Mouse (Mus musculus) heart, adult 18-20 months (tissue): ENCODE results near the gene Smo. TPM values are rescaled to one million over a fixed set of nuclear protein-coding genes. Genes with fewer than 3 reads are reported as not detected.

Experiments
- DNase-seq, 2 experiments: peaks; one replicate each; pipeline ENCODE4 v3.0.0; 2021 to 2022; ENCODE audit warnings: mixed read lengths in 1 of 2
- long read RNA-seq, 2 experiments: library from polyadenylated mRNA; stranded (forward); transcript quantifications; one replicate each; pipeline ENCODE4 v2.0.0; 2021
- total RNA-seq, 2 experiments: library from RNA; stranded (reverse); gene quantifications; 2 replicates each; pipeline ENCODE4 v1.2.3; 2021

The Smo gene
- 1 to 10 TPM; 6.5 to 6.9 TPM for total RNA-seq
- long read RNA-seq, experiment 1, partial matches to known transcripts, result 2 of 5 reads
- long read RNA-seq, experiment 1, other reads (novel, unspliced or antisense), result 1 of 5 reads
- long read RNA-seq, experiment 2, partial matches to known transcripts, result 0 of 3 reads
- long read RNA-seq, experiment 2, other reads (novel, unspliced or antisense), result 1 of 3 reads

DNA sequence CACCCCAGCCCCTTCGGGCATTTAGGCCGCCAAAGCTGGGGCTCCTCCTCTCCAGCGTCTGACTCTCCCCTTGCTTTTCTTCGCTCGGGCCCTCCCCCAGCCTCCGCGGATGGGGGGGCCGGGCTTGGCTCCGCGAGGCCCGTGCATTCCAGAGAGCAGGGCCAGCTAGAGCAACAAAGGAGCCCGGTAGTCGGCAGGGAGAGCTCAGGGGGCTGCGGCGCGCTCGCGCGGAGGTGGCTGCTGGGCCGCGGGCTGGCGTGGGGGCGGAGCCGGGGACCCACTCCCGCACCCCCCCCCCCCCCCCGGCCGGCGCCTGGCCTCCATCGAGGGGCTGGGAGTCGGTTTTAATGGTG lies at the start of gene Smo:
Gene Smo (plus strand): TSS at position 168 of the 353 bp plus-strand sequence.
- DNase-seq, result peak; percentile 81 to 84

DNA sequence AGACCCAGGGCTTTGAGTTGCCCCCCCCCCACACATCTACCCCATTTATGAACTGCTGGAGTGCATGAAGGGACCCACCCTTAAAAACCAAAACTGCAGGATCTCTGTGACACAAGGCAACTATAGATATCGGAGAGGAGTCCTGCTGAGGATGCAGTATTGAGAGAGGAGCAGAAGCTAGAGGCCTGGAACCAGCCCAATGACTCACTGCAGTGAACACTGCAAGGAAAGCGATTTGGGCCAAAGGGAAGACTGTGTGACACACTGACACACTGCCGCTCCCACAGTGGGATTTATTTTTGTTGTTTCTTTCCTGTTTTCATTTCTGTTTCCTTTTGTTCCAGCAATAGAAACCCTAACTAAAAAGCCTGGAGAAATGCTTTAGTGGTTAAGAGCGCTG lies 49.4 kb upstream of the Smo start:
- DNase-seq, result no peak

DNA sequence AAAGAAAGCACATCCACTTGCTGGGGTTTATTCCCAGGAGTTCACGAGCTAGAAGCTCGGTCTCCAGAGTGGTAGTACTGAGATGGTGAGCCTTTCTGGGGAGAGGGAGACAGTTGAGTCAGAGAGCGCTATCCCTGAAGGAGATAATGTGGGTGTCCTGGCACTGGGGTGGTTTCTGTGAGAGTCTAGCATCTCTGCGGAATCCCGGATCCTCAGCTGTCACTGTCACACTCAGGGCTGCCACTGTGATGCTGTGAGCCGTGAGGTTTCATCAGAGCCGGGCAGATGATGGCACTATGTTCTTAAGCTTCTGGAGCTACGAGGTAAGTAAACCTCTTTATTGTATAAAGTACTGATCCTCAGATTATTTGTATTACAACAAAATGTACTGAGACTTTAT lies 45.8 kb upstream of the Smo start:
- DNase-seq, result no peak

DNA sequence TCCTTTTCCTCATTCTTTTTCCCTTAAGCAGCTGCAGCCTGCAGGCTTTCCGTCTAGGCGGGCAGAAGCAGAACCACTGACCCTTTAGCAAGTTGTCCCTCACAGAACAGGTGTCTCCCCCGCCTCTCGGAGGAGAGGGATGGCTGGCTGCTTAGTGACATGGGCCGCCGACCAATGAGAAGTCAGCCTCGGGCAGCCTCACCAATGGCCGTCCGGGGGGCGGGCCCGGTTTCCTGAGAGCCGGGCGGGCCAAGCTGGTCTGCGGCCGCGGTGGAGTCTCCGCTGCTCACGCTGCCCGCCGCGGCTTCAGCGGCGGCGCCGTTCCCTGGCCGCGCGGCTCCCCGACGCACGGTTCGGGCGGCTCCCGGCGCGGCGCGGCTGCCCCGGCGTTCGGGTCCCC lies 41.4 kb upstream of the Smo start, which contains the start of gene Tspan33:
Gene Tspan33 (plus strand): TSS at position 270 of the 400 bp plus-strand sequence.
- peak; percentile 93 to 96 for DNase-seq

DNA sequence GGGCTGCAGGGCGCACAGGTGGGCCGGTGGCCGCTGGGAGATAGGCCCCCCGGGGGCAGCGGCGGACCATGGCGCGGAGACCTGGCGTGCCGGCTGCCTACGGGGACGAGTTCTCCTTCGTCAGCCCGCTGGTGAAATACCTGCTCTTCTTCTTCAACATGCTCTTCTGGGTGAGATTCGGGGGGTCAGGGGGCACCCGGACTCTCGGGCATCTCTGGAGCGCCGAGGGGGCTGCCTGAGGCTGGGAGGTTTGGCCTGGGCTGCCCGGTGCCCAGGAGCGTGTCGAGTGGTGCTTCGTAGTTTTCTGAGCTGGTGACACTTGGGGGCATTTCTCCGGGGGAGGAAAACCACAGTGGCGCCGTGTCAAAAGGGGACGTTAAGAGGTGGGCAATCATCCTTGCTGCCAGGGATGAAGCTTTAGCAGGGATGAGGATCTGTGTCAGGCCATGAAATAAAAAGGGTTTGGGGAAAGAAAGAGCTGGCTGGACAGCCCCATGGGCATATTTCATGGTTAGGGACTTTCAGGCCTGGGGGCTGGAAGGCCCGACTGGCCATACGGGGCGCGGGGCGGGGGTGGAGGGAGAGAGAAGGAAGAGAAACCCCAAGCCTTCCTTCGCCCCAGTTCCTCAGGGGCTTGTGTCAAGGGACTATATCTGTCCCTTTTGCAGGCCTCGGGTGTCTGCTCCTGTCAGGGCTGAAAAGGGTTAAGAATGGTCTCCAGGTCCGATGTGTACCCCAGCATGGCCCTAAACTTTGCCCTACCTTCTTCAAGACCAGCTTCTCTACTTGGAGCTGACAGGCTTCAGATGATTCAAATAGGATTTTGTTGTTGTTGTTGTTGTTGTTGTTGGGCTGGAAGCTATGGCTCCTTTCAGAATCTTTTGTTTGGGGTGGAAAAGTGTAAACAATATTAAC lies 40.7 kb upstream of the Smo start:
- DNase-seq, result peak in 1 of 2 experiments; percentile 15

DNA sequence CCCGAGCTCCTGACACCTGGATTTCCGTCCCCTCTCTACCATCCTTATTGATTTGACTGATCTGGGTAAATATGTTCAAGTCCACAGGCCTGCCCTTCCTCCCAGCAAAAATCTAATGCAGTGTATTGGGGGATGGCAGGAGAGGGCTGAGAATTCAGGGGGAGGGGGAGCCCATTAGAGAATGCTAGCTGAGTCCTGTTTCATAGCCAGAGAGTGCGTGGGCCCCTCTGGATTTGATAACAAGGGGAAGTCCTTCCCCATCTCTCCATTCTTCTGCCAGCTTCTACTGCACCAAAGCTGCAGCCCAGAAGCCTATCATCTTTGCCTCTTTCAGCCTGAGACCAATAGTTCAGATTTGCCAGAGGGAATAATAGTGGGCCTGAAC lies 40.0 kb upstream of the Smo start:
- no peak for DNase-seq

DNA sequence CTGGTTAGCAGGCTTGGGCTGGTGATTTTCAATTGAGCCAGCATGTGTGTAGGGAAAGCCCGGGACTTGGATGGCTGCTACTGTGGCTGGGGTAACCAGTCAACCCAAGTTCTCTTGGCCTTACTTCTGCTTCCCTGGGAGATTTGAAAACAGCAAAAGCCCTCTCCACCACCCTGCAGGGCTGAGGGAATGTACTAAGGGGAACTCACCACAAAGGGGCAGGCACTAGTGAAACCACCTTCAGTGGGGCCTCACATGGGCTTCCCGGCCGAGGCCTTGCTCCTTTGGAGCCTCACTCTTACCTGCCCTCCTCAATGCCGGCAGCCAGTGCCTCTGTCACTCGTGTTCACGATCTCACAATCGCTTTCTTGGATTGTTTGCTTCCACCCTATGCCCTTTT lies 39.3 kb upstream of the Smo start:
- peak in 1 of 2 experiments; percentile 10 for DNase-seq

DNA sequence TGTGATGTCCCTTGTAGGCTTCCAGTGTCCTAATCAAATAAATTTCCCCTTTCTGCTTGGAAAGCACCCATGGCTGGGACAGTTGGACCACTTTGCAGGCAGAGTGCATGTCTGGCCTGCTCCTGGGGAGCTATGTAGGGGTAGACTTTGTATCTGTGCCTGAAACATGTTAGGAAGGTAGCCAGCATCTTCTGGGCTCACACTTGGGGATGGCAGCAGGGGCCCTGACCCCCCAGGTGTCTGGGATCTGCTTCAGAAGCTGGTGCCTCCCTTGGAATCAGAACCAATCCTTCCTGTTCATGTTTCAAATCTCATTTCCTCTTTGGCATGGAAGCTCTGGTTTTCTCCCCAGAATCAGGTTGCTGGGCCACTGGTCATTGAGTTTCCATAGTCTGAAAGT lies 38.2 kb upstream of the Smo start:
- no peak for DNase-seq

DNA sequence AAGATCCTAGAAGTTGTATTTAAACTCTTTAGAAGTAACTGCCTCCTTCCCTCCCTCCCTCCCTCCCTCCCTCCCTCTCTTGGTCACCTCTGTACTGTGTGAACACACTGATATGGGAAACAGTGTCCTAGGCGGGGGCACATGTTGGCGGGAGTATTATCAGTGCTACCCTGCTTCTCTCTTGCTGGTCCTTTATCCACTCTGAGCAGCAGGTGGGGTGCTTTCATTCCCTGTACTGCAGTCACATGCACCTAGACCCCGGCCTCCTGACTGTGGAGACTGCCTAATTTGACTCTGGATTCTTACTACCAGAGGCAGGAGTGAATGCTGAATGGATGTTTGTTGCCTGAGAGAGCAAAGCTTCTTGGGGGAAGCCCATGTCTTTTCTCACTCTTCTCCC lies 37.8 kb upstream of the Smo start:
- DNase-seq, result no peak

DNA sequence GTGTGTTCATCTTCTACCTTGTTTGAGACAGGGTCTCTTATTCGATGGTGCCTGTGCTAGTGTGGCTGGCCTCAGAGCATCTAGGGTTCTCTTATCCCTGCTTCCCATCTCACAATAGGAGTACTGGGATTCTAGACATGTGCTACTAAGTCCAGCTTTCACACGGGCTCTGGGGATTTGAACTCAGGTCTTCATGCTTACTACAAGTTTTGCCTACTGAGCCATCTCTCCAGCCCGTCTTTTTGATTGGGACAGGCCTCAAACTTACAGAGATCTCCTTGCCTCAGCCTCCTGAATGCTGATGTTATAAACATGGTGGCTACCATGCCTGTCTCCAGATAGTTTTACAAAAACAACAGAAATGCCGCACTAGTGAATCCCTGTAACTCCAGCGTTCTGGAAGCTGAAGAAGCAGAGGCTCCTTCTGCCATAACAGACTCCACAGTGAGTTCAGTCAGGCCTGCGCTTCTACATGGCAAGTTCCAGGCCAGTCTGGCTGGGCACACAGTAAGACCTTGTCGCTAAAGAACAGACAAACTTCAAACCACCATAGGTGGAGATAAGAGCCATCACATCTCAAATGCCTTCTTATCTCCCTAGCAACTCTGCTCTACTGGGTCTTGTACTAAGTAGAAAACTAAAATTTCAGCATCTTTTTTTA lies 36.1 kb upstream of the Smo start:
- no peak for DNase-seq

DNA sequence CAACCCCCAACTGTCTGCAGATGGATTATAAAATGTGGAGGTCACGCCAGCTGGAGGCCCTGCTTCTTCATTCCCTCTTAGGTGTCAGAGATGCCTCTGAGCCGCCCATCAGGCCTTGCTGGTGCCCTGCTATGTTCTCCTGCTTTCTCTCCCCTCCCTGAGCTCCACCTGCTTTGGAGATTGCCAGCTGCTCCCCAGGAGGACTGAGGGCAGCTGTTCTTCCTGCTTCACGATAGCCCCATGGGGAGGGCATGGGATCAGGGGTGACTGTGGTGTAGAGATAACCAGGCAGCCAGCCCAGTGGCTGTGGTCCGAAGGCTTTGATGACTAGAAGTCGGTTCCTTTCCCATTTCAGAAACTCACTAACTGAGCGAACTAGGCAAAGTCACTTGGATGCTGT lies 34.3 kb upstream of the Smo start:
- DNase-seq, result no peak

DNA sequence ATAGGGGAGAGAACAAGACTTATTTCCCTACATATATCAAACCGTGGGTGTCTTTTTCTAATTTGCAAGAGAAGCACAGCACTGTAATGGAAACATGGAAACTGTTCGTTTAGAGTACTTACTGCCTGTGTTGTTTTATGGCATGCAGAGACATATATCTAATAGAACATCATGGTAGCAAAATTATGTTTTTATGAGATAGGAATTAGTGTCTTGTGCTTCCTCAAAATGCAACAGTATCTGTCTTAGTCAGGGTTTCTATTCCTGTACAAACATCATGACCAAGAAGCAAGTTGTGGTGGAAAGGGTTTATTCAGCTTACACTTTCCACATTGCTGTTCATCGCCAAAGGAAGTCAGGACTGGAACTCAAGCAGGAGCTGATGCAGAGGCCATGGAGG lies 33.2 kb upstream of the Smo start:
- DNase-seq, result no peak

DNA sequence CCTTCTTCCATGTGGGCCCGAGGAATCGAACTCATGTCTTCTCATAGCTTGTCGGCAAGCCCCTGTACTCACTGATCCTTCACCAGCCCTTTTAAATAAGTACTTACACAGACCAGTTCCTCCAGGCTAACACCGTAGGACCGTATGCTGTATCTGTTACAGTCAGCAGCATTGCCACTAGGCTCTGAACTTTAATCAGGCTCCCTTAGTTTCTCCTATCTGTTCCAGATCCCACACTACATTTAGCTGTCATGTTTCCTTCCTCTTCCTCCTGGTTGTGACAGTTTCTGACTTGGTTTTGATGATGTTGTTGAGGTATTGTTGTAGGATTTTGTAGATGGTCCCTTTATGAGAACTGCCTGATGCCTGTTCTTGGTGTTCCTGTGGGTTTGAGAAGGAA lies 31.2 kb upstream of the Smo start:
- no peak for DNase-seq

DNA sequence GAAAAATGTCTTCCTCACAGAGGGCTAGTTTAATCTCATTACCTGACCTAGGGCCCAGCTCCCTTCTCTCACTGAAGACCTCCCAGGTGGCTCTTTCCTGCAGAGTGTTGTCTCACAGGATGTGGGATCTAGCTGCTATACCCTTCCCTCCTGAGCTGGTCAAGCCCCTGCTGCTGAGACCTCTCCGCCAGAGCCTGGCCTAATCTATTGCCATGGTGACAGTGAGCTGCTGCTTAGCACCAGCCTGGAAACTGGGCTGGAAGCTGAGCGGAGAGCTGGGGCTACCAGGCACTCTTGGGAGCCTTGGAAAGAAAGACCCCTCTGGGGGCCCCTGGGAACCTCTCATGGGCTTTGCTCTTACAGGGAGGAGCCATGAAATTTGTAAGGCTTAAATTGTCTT lies 27.4 kb upstream of the Smo start:
- DNase-seq, result no peak

DNA sequence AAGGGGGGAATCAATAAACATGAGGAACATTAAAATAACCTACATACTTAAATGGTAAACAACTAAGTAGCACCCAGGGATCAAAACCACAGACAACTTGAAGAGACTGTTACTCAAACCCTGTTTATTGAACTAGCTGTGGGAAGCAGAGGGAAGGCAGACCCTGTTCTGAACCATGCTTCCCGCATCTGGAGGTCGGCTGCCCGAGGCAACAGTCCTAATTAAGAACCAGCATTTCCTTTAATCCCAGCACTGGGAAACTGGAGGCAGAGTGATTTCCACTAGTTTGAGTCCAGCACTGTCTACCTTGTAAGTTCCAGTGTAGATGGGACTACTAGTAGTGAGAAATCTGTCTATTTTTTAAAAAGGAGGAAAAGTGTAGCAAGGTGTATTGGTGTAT lies 24.0 kb upstream of the Smo start:
- DNase-seq, result no peak

DNA sequence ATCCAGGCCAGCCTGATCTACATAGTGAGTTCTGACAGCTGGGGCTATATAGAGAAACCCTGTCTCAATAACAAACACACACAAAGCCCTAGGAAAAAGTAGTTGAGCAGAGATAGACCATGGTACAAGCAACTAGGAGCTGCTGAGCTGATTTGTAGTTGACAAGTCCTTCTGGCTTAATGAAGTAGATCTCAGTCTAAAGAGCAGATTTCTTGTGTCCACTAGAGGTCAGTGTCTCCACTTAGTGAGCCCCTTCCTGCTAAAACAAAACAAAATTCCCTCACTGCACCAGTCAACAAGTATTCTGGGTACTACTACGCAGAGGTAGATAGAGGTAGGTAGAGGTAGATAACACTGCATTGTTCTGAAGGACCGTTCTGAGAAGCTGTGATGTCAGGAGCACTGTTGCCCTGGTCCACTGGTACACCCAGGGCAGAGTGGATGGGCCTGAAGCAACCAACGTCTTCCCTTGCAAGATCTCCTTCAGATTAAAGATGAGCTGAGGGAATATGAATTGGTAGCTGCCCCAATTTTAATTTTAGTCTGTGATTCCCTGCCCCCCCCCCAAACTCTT lies 23.2 kb upstream of the Smo start:
- DNase-seq, result peak; percentile 46 to 77

DNA sequence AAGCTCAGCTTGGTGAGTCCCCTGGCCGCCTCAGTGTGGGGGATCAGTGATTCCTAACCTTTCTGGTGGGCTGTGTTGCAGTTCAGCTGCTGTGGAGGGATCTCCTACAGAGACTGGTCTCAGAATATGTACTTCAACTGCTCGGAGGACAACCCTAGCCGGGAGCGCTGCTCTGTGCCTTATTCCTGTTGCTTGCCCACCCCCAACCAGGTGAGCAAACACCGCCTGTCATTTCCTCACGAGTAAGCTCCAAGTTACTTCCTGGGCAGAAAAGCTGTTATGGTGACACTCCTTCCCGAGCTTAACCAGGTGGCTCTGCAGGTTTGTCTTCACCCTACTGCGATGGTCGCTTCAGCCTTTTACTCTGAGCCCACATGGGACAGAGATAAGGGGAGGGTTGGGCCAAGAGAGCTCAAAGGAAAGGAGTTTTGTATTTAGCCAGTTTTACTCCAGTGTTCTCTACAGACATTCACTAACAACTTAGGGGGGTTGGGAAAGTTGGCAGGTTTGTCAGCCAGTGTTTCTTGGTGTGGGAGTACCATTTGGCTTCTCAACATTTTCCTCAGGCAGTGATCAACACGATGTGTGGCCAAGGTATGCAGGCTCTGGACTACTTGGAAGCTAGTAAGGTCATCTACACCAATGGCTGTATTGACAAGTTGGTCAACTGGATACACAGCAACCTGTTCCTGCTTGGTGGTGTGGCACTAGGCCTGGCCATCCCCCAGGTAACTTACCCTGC lies 18.5 kb upstream of the Smo start:
- DNase-seq, result no peak

DNA sequence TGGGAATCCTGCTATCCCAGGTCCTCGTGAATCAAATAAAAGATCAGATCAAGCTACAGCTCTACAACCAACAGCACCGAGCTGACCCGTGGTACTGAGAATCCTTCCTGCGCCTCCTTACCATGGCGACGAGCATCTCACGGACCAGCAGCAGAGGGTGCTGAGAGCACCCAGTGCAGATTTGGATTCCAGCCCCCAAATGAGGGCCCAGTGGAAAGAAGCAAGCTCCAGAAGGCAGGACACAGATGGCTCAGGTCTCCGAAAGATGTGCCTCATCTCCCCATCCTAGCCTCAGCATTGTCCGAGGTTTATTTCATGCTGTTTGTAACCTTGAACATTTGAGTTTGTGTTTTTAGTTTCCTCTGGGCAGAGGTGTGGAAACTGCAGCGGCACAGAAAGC lies 17.8 kb upstream of the Smo start:
- DNase-seq, result no peak

DNA sequence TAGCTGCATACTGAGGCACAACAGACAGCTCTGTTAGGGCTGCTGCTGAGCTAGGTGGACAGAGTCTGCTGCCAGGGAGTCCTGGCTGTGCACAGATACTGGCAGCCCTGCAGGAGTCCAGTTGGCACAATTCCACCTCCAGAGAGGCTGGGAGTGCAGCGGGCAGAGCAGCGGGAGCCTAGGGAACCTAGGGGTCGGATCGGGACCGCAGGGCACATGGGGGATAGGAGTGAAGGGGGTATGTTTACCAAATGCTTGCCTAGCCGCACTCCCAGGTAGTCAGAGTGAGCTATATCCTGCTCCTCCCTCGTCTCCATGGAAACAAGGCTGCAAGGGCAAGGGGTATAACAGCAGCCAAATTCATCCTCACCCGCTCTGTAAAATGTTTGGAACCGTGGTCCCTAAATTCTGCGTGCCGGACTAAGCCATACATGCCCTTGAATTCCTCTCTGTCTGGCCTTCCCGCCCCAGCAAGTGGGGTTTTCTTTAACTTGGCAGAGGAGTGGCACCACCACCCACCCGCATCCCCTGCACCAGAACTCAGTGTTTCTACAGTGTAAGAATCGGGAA lies 17.3 kb upstream of the Smo start:
- peak; percentile 56 for DNase-seq

DNA sequence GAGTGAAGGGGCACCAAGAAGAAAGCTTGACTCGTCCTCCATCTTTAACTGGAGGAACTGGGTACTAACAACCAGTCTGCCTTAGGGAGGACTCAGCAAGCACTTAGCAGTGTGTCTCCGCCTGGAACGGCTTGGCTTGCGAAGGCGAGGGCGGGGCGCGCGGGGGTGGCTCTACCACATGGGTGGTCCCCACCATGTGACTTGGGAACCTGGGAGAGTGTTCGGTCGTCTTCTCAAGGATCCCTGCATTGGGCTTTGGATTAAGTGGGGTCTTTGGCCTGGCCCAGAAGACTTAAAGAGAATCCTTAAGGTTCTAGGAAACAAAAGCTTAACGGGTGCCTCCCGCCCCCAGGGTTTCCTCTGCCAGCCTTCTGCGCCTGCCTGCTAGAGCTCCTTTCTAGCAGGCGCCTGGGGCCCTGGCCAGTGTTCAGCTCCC lies 16.4 kb upstream of the Smo start:
- peak; percentile 40 to 74 for DNase-seq

DNA sequence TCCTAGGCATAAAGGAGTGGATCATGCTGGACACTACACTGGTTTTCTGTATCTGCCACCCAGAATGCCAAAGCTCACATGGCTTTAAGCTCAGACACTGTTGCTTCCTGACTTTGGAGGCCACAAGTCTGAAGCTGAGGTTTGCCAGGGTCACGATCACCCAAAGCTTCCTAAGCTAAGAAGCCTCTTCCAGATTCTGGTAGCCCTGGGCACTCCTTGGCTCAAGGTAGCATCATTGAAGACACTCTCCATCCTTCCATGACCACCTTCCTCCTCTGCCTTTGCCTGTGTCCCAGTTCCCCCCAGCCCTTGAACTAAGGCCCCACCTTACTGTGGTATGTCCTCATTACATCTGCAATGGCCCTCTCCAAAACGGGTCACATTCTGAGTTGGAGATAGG lies 13.4 kb upstream of the Smo start:
- no peak for DNase-seq
